Mouse (Mus musculus): Measurements from ENCODE around the gene Stxbp1. TPM values are rescaled to one million over a fixed set of nuclear protein-coding genes. Genes with fewer than 3 reads are reported as not detected.
A peak's percentile ranks its signal among the peaks of the same experiment; 100 is the strongest.

Gene Stxbp1
- polyA plus RNA-seq, 1 experiment from 2014 or later: 18.1 TPM

DNA sequence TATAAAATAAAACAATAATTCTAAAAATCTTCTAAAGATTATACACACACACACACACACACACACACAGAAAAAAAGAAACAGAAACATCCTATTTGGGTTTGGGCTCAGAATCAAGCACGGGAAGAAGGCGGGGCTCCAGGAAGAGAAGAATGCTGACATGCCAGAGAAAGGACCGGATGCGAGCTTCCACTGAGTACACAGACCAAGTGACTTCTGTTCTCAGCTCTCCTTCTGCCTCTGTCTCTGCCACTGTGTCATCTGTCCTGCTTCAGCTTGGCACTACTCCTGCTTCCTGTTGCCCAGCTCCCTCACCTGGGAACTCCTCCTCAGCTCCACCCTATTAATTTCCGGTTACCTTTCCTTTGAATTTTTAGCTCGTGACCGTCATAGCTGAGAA is 12.5 kb downstream of the Stxbp1 start:
- Histone ChIP-seq H3K27ac (peak overlapping the region; percentile 41), H3K9me3 (no peaks in the 10 kb centered on the region), H3K36me3 (no peaks in the 10 kb centered on the region), H3K4me3 (no peak overlapping the region), H3K4me2 (peak overlapping the region; percentile 9; the same call in 1 of the 2 replicates), H3K9ac (no peak overlapping the region), H3K4me1 (peaks cover 15% of the 10 kb centered on the region), H3K27me3 (no peaks in the 10 kb centered on the region)
- ATAC-seq (ENCODE audit: insufficient number of reproducible peaks, insufficient read depth, low FRiP score, low TSS enrichment, low read depth): no peak
- WGBS: 43% methylated on average over 7 of the region's 7 CpGs

DNA sequence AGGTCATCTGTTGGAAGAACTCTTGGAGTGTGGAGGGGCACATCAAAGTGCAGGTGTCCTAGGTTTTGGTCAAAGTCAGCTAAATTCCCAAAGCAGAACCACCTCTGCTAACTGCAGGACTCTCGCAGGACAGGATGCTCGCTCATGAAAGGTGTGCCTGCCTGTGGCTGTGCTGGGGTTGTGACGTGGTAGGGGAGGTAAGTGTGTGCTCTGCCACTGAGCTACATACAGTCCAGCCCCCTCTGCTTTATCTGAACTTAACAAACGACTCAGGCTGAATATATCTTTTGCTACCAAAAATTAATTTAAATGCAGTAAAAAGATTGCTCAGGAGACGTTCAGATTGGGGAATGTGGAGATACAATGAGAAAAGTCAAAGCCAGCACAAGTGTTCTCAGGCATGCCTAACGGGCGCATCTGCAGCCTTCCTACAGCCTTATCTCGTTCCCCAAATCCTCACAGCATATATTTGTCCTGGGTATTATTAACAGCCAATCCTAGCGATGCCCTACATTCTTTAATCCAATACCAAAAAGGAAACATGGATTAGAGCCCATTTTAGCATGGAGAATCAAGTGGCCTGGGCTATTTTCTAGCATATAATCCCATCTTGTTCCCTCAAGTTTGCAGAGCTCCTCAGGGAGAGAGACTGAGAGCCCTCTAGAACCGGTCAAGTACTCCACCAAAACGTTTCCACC is 17.9 kb downstream of the Stxbp1 start:
- no peaks in the 10 kb centered on the region for H3K36me3 ChIP-seq
- no peaks in the 10 kb centered on the region for H3K27me3 ChIP-seq
- ATAC-seq (ENCODE audit: insufficient number of reproducible peaks, insufficient read depth, low FRiP score, low TSS enrichment, low read depth): no peak
- no peak overlapping the region for H3K27ac ChIP-seq
- H3K9me3 ChIP-seq: no peaks in the 10 kb centered on the region
- no peak overlapping the region for H3K4me3 ChIP-seq
- no peak overlapping the region for H3K4me2 ChIP-seq
- H3K9ac ChIP-seq: no peak overlapping the region
- WGBS: 77% methylated on average over 11 of the region's 11 CpGs
- H3K4me1 ChIP-seq: 0 out of 2 replicates have a peak, but pooled peaks cover under 1% of the 10 kb centered on the region

DNA sequence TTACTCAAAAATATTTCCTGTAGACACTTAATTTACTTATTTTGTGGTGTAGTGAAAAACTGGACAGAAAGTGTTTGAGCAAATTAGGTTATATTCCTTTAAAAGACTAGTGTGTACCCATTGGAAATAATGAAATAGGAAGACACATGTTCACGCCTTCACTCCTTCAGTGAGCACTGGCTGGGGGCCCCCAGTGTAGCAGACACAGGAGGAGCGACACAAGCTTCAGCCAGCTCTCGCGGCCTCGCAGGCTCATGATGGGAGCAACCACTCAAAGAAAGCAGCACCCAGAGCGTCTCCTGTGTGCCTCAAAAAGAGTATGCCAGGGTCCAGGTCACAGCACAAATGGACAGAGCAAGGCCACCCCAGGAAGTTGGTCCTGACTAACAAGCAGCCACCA is 21.2 kb downstream of the Stxbp1 start:
- H3K36me3 ChIP-seq: no peaks in the 10 kb centered on the region
- no peak overlapping the region for H3K4me3 ChIP-seq
- H3K27me3 ChIP-seq: no peaks in the 10 kb centered on the region
- no peak for ATAC-seq (ENCODE audit: insufficient number of reproducible peaks, insufficient read depth, low FRiP score, low TSS enrichment, low read depth)
- H3K4me1 ChIP-seq: no peaks in the 10 kb centered on the region
- H3K9me3 ChIP-seq: no peaks in the 10 kb centered on the region
- WGBS: 87% methylated on average over 6 of the region's 6 CpGs
- no peak overlapping the region for H3K9ac ChIP-seq
- H3K4me2 ChIP-seq: no peak overlapping the region
- H3K27ac ChIP-seq: no peak overlapping the region

DNA sequence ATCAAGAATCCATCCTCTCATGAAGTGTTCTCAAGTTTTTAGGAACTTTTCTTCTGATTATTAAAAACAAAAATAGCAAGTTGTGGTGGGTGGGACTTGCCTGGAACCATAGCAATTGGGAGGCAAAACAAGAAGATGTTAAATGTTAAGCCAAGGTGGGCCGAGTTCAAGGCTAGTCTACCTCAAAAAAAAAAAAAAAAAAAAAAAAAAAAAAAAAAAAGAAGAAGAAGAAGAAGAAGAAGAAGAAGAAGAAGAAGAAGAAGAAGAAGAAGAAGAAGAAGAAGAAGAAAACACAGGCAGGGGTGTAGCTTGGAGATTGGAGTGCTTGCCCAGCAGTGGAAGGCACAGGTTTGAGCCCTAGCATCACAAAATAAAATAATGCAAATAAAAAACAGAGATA is 22.3 kb downstream of the Stxbp1 start:
- Histone ChIP-seq H3K9ac (no peak overlapping the region), H3K27me3 (no peaks in the 10 kb centered on the region), H3K4me2 (no peak overlapping the region), H3K27ac (no peak overlapping the region), H3K36me3 (no peaks in the 10 kb centered on the region), H3K4me1 (no peaks in the 10 kb centered on the region), H3K9me3 (no peaks in the 10 kb centered on the region), H3K4me3 (no peak overlapping the region)
- 73% methylated on average over 1 of the region's 1 CpGs for WGBS
- no peak for ATAC-seq (ENCODE audit: insufficient number of reproducible peaks, insufficient read depth, low FRiP score, low TSS enrichment, low read depth)

DNA sequence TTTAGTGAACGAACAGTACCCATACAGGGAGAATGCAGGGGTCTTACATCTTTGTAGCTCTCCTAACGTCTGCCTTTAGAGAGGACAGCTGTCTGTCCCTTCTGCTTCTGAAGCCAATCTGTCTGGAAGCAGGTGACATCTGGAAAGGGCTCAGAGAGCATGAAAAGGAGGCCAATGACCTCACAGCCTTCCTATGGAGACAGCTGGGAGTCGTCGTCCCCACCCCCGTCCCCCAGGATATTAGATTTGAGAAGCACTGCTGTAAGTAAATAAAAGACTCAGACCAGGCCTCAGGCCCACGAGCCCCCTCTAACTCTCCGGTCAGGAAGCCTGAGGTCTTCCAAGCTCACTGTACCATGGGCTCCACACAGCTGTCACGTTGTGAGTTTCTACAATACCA is 22.9 kb downstream of the Stxbp1 start:
- H3K9ac ChIP-seq: 0 out of 2 replicates have a peak overlapping the region, but pooled peaks have one; percentile 6
- H3K27me3 ChIP-seq: no peaks in the 10 kb centered on the region
- H3K4me2 ChIP-seq: no peak overlapping the region
- H3K36me3 ChIP-seq: no peaks in the 10 kb centered on the region
- H3K4me1 ChIP-seq: no peaks in the 10 kb centered on the region
- H3K27ac ChIP-seq: no peak overlapping the region
- no peak for ATAC-seq (ENCODE audit: insufficient number of reproducible peaks, insufficient read depth, low FRiP score, low TSS enrichment, low read depth)
- no peak overlapping the region for H3K4me3 ChIP-seq
- H3K9me3 ChIP-seq: no peaks in the 10 kb centered on the region
- WGBS: 36% methylated on average over 8 of the region's 8 CpGs

DNA sequence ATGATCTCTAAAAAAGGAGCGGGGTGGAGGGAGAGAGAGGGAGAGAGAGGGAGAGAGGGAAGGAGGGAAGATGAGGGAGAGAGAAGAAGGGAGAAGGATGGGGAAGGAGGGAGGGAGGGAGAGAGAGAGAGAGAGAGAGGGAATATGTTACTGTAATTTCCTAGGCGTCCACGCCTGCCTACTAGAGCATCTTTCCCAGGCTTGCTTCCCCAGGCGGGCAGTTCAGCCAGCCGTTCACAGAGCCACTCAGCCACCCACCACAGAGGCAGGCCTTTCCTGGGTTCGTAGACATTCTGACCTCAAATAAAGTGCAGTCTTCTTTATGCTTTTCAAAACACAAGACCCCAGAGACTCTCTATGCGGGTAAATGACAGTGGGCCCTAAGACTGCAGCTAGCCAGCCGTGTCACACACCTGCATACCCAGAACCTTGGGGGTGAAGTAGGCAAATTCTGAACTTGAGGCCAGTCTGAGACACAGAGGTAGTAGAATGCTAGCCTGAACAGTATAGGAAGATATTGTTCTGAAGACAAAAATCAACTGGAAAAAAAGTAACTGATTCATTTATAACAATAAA is 23.4 kb downstream of the Stxbp1 start:
- H3K4me3 ChIP-seq: no peak overlapping the region
- no peaks in the 10 kb centered on the region for H3K4me1 ChIP-seq
- H3K27ac ChIP-seq: no peak overlapping the region
- no peak overlapping the region for H3K9ac ChIP-seq
- no peak for ATAC-seq (ENCODE audit: insufficient number of reproducible peaks, insufficient read depth, low FRiP score, low TSS enrichment, low read depth)
- H3K4me2 ChIP-seq: no peak overlapping the region
- no peaks in the 10 kb centered on the region for H3K27me3 ChIP-seq
- no peaks in the 10 kb centered on the region for H3K9me3 ChIP-seq
- WGBS: 65% methylated on average over 8 of the region's 8 CpGs
- no peaks in the 10 kb centered on the region for H3K36me3 ChIP-seq

DNA sequence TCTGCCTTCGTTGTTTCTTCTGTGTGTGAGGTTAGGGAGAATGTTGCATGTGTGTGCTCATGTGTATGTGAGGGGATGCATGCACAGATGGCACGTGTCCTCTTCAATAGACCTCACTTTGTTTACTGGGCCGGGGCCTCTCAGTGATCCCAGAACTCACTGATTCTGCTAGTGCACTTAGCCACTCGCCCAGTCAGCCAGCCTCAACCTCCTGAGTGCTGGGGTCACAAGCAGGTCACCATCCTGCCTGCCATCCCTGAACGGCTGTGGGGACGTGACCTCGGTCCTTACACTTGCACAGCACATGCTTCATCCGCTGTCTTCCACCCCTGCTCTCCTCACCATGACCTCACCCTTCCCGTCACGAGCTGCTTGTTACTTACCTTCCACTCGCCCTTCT is 23.9 kb downstream of the Stxbp1 start:
- Histone ChIP-seq H3K27ac (no peak overlapping the region), H3K27me3 (no peaks in the 10 kb centered on the region), H3K4me2 (no peak overlapping the region), H3K9ac (no peak overlapping the region), H3K4me1 (no peaks in the 10 kb centered on the region), H3K9me3 (no peaks in the 10 kb centered on the region), H3K36me3 (0 out of 2 replicates have a peak, but pooled peaks cover 1% of the 10 kb centered on the region), H3K4me3 (no peak overlapping the region)
- no peak for ATAC-seq (ENCODE audit: insufficient number of reproducible peaks, insufficient read depth, low FRiP score, low TSS enrichment, low read depth)
- 44% methylated on average over 11 of the region's 11 CpGs for WGBS

DNA sequence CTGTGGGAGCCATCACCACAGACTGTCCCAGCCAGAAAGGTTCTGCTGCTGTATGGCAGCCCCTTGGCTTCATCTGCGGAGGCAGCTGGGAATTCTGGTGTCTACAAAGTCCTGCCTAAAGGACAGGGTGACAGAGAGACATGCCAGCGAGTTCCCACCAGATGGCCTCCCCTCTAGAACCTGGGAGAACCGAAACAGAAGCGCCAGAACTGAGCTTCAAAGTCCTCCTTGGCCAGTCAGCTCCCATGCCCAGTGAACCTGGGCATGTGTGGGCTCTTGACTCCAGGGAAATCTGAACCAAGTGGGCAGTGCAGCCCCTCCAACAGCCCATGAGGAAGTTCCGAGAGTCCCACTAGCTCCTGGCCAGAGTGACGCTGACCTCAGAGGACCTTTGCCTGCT is 24.4 kb downstream of the Stxbp1 start:
- no peak overlapping the region for H3K27ac ChIP-seq
- H3K36me3 ChIP-seq: 0 out of 2 replicates have a peak, but pooled peaks cover 5% of the 10 kb centered on the region
- H3K4me2 ChIP-seq: no peak overlapping the region
- H3K4me3 ChIP-seq: no peak overlapping the region
- WGBS: 77% methylated on average over 6 of the region's 6 CpGs
- H3K9ac ChIP-seq: no peak overlapping the region
- no peaks in the 10 kb centered on the region for H3K9me3 ChIP-seq
- no peaks in the 10 kb centered on the region for H3K4me1 ChIP-seq
- no peak for ATAC-seq (ENCODE audit: insufficient number of reproducible peaks, insufficient read depth, low FRiP score, low TSS enrichment, low read depth)
- no peaks in the 10 kb centered on the region for H3K27me3 ChIP-seq

DNA sequence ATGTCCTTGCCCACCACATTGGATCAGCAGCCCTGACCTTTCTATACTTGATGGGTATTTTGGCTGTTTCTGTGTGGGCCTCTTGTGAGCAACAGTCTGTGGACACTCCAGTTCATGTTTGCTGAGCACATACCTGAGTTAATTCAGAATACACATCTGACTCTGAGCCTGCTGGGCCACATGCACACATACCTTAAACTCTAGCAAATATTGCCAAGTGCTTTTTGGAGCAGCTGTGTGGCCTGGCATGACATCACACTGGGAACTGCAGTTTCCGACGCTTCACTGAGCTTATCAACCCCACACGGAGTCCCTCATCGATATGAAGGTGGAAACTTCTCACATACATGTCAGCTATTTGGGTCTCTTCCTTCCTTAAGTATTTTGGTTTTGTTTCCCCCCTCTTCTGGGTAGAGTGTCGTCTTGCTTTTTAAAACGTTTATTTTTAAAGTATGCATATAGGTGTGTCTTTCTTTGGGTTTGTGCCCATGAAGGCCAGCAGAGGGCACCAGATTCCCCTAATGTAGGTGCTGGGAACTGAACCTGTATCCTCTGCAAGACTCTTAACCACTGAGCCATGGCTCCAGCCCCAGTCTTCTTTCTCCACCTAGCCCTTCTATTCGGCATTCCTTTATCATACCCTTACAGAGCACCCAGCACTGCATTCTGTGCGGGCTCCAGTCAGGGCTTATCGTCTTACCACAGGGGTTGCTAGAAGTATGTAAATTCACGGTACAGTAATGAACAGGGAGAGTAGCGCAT is 25.8 kb downstream of the Stxbp1 start:
- Histone ChIP-seq H3K4me2 (no peak overlapping the region), H3K4me3 (no peak overlapping the region), H3K36me3 (0 out of 2 replicates have a peak, but pooled peaks cover 5% of the 10 kb centered on the region), H3K9me3 (no peaks in the 10 kb centered on the region), H3K27ac (no peak overlapping the region), H3K9ac (no peak overlapping the region), H3K27me3 (no peaks in the 10 kb centered on the region), H3K4me1 (no peaks in the 10 kb centered on the region)
- no peak for ATAC-seq (ENCODE audit: insufficient number of reproducible peaks, insufficient read depth, low FRiP score, low TSS enrichment, low read depth)
- WGBS: 69% methylated on average over 11 of the region's 11 CpGs

DNA sequence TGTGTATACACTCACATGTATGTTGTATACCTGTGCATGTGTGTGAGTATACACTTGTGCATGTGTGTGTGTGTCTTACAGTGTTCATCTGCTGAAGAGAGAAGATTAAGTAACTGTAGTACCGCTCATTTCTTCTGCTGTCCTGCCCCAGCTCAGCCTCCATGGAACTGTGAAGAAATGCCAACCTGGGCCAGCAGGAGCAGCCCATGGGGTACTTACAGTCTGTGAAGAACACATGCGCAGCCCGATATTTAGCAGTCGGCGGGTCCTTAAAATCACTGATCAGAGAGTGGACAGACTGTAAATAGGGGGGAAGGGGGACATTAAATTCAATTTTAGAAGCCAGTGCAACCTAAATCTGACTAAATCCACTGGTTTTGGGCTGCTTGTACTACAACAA is 28.8 kb downstream of the Stxbp1 start:
- WGBS: 92% methylated on average over 5 of the region's 5 CpGs
- Histone ChIP-seq H3K4me1 (no peaks in the 10 kb centered on the region), H3K4me2 (no peak overlapping the region), H3K27ac (no peak overlapping the region), H3K9ac (no peak overlapping the region), H3K9me3 (no peaks in the 10 kb centered on the region), H3K36me3 (peaks cover 10% of the 10 kb centered on the region; the same call in 1 of the 2 replicates), H3K4me3 (no peak overlapping the region), H3K27me3 (no peaks in the 10 kb centered on the region)
- no peak for ATAC-seq (ENCODE audit: insufficient number of reproducible peaks, insufficient read depth, low FRiP score, low TSS enrichment, low read depth)

DNA sequence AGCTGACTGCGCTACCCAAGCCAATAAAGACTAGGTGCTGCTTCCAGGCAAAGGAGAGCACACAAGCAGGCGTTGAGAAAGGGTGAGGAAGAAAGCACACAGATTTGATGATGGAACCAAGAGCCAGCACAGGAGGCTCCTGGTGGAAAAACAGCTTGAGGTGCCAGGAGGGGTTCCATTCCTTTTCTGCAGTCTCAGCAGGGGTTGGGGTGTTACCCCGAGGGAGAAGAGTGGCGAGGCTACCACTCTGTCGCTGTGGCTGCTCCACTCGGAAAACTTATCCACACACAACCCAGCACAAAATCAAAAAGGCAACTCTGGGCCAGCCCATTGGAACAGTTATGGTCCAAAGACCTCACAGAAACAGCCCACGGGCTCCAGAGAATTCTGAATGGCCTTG is 29.5 kb downstream of the Stxbp1 start:
- ATAC-seq (ENCODE audit: insufficient number of reproducible peaks, insufficient read depth, low FRiP score, low TSS enrichment, low read depth): no peak
- Histone ChIP-seq H3K36me3 (peaks cover 16% of the 10 kb centered on the region; the same call in 1 of the 2 replicates), H3K9ac (no peak overlapping the region), H3K4me1 (no peaks in the 10 kb centered on the region), H3K9me3 (no peaks in the 10 kb centered on the region), H3K27ac (no peak overlapping the region), H3K4me3 (no peak overlapping the region), H3K27me3 (no peaks in the 10 kb centered on the region), H3K4me2 (no peak overlapping the region)
- whole genome bisulfite sequencing: 74% methylated on average over 7 of the region's 7 CpGs

All from embryonic facial prominence, embryonic 13.5 days (tissue).